Mouse (Mus musculus) limb, embryonic 13.5 days (tissue): ENCODE measurements at regions not wholly inside any gene's neighbourhood (a gene's known extent, or its start where the extent isn't known, plus 50 kb on each side); places are given as distances from the start of the nearest gene placed in this dataset.

ENCODE experiments used
- ATAC-seq: fragments of 200-750 bp; cut with Nextera tagmentation; 2 replicates; pipeline ENCODE4 v1.8.0; 2017; ENCODE audit warnings: low read depth, moderate number of reproducible peaks, moderate TSS enrichment; ENCODE audit not compliant: low FRiP score
- H3K27ac ChIP-seq: fragments of 300-500 bp; sonication (generic); 2 replicates; pipeline ENCODE4 v1.5.1; 2015; ENCODE audit warnings: inconsistent platforms, mild to moderate bottlenecking, moderate library complexity
- H3K27me3 ChIP-seq: fragments of 300-500 bp; sonication (generic); 2 replicates; pipeline ENCODE4 v1.6.1; 2015; ENCODE audit warnings: mild to moderate bottlenecking, inconsistent platforms
- H3K36me3 ChIP-seq: fragments of 300-500 bp; sonication (generic); 2 replicates; pipeline ENCODE4 v1.6.1; 2015; ENCODE audit warnings: inconsistent platforms, mild to moderate bottlenecking, moderate library complexity
- H3K4me1 ChIP-seq: fragments of 300-500 bp; sonication (generic); 2 replicates; pipeline ENCODE4 v1.6.1; 2015; ENCODE audit warnings: inconsistent platforms
- H3K4me2 ChIP-seq: fragments of 300-500 bp; sonication (generic); replicated peaks from 2 replicates; pipeline ENCODE4 v1.6.1; 2015; ENCODE audit warnings: inconsistent platforms, mild to moderate bottlenecking, moderate library complexity
- H3K4me3 ChIP-seq: fragments of 300-500 bp; sonication (generic); 2 replicates; pipeline ENCODE4 v1.5.1; 2015; ENCODE audit warnings: moderate library complexity, mild to moderate bottlenecking, inconsistent platforms
- H3K9ac ChIP-seq: fragments of 300-500 bp; sonication (generic); 2 replicates; pipeline ENCODE4 v1.6.1; 2015; ENCODE audit warnings: mild to moderate bottlenecking, inconsistent platforms
- H3K9me3 ChIP-seq: fragments of 300-500 bp; sonication (generic); 2 replicates; pipeline ENCODE4 v1.6.1; 2016; ENCODE audit warnings: inconsistent platforms
- WGBS: fragments of 180-500 bp; shearing (Covaris S2); methylation state at CpG from one replicate; pipeline ENCODE4 v1.1.7; 2015; 5-methylcytosine and 5-hydroxymethylcytosine counted together

- no peaks in the 10 kb centered on the region for H3K36me3 ChIP-seq
- 41% methylated on average over 6 of the region's 6 CpGs for WGBS
- 0 out of 2 replicates have a peak, but pooled peaks cover 4% of the 10 kb centered on the region for H3K4me1 ChIP-seq
- H3K4me2 ChIP-seq = no peak overlapping the region
- no peak overlapping the region for H3K4me3 ChIP-seq
- H3K9me3 ChIP-seq = no peaks in the 10 kb centered on the region
- no peak overlapping the region for H3K9ac ChIP-seq
- H3K27ac ChIP-seq = no peak overlapping the region
- no peak for ATAC-seq
- H3K27me3 ChIP-seq = no peaks in the 10 kb centered on the region
Measured at GRCm38 (mm10) chr3:148472943-148473444, 517.4 kb downstream of the Adgrl2 start.

DNA sequence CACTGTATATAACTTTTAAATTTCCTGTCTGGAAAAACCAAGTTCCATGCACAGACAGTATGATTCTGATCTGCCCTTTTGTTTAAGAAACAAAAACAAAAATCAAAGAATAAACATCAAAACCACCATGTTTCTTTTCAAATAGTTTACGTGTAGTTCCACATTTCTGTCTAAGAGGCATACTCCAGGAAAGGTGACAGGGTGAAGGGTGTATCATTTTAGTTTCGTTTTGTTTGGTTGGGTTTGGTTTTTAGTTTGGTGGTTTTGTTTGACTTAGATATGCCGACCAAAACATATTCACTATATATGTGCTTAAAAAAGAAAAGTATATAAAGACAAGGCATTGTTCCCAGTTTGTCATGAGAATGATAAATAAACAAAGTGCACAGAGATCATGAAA lies 524.9 kb downstream of the Adgrl2 start:
- no peak for ATAC-seq
- Histone ChIP-seq H3K9me3 (no peaks in the 10 kb centered on the region), H3K4me1 (0 out of 2 replicates have a peak, but pooled peaks cover 4% of the 10 kb centered on the region), H3K4me3 (no peak overlapping the region), H3K27me3 (no peaks in the 10 kb centered on the region), H3K9ac (no peak overlapping the region), H3K4me2 (no peak overlapping the region), H3K36me3 (no peaks in the 10 kb centered on the region), H3K27ac (no peak overlapping the region)
- WGBS = 80% methylated on average over 3 of the region's 3 CpGs

GRCm38 (mm10) chr3:148462791-148463190 lies 527.6 kb downstream of the Adgrl2 start:
- Histone ChIP-seq H3K27ac (no peak overlapping the region), H3K4me1 (no peaks in the 10 kb centered on the region), H3K36me3 (no peaks in the 10 kb centered on the region), H3K4me2 (no peak overlapping the region), H3K9ac (no peak overlapping the region), H3K4me3 (no peak overlapping the region), H3K9me3 (no peaks in the 10 kb centered on the region), H3K27me3 (no peaks in the 10 kb centered on the region)
- no peak for ATAC-seq
- WGBS = 88% methylated on average over 10 of the region's 10 CpGs

DNA sequence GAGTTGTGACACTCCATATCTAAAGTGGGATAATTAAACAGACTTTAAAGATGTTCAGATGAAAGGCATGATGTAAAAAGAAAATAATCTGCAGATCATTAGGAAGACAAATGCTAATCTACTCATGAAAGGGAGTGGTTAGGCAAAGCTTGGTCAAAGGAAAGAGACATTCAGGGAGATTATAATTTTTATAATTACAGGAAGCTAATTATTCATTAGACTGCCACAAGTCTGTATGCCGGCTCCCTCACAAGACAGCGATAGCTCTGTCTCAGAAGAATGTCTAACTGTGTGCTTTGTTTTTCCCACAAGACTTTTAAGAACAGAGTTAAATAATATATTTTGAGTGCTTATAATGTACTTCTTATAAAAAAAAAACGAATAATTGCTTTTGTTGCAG lies 541.5 kb downstream of the Adgrl2 start:
- H3K4me2 ChIP-seq = no peak overlapping the region
- no peak overlapping the region for H3K4me3 ChIP-seq
- no peak overlapping the region for H3K27ac ChIP-seq
- no peaks in the 10 kb centered on the region for H3K27me3 ChIP-seq
- H3K9me3 ChIP-seq = no peaks in the 10 kb centered on the region
- H3K9ac ChIP-seq = no peak overlapping the region
- 66% methylated on average over 3 of the region's 3 CpGs for WGBS
- no peaks in the 10 kb centered on the region for H3K36me3 ChIP-seq
- ATAC-seq = no peak
- no peaks in the 10 kb centered on the region for H3K4me1 ChIP-seq

GRCm38 (mm10) chr3:148448465-148448864 lies 541.9 kb downstream of the Adgrl2 start:
- no peak overlapping the region for H3K9ac ChIP-seq
- H3K27ac ChIP-seq = no peak overlapping the region
- no peak for ATAC-seq
- WGBS = 55% methylated on average over 1 of the region's 1 CpGs
- no peaks in the 10 kb centered on the region for H3K4me1 ChIP-seq
- no peak overlapping the region for H3K4me2 ChIP-seq
- H3K4me3 ChIP-seq = no peak overlapping the region
- no peaks in the 10 kb centered on the region for H3K27me3 ChIP-seq
- no peaks in the 10 kb centered on the region for H3K9me3 ChIP-seq
- H3K36me3 ChIP-seq = no peaks in the 10 kb centered on the region

- ATAC-seq = no peak
- Histone ChIP-seq H3K4me2 (no peak overlapping the region), H3K4me3 (no peak overlapping the region), H3K4me1 (no peaks in the 10 kb centered on the region), H3K9me3 (no peaks in the 10 kb centered on the region), H3K27ac (no peak overlapping the region), H3K27me3 (no peaks in the 10 kb centered on the region), H3K36me3 (no peaks in the 10 kb centered on the region), H3K9ac (no peak overlapping the region)
- 74% methylated on average over 1 of the region's 1 CpGs for WGBS
Measured at GRCm38 (mm10) chr3:148446845-148447244, 543.5 kb downstream of the Adgrl2 start.

DNA sequence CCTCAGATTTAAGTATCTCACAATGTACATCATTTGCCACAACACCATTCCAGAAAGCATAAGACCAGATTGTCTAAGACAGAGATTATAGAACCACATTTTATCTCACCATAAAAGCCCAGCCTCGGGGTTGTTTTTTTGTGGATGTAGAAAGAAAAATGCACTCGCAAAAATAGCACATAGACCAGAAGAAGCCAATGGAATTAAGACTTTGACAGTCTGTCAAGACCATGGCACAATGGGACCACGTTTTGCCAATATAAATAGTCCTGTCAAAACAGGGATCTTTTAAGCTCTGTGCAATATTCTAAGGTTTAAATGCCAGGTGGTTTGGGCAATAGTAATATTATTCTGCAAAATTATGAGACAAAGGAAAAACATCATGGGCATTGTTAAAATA lies 547.3 kb downstream of the Adgrl2 start:
- no peaks in the 10 kb centered on the region for H3K4me1 ChIP-seq
- H3K27me3 ChIP-seq = no peaks in the 10 kb centered on the region
- ATAC-seq = no peak
- no peak overlapping the region for H3K4me2 ChIP-seq
- WGBS = 68% methylated on average over 3 of the region's 3 CpGs
- H3K9ac ChIP-seq = no peak overlapping the region
- H3K27ac ChIP-seq = no peak overlapping the region
- no peaks in the 10 kb centered on the region for H3K36me3 ChIP-seq
- H3K4me3 ChIP-seq = no peak overlapping the region
- no peaks in the 10 kb centered on the region for H3K9me3 ChIP-seq

DNA sequence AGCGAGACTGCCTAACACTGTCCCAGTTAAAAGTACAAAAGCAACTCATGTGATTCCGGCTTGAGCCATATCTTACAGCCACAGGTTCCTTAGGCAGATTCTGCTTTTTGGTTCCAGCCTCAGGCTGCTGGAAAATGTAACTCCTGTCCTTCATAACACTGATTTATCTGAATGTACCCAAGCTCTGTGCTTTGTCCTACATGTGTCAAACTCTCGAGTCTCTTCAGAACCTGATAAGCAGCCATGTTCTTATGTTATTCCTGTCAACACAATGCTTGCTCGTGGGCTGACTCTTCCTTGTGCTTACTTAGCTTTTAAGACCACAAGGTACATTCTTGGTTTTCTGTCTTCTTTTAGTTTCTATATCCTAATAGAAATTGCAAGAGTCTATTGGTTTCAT lies 556.3 kb downstream of the Adgrl2 start:
- Histone ChIP-seq H3K36me3 (no peaks in the 10 kb centered on the region), H3K4me1 (no peaks in the 10 kb centered on the region), H3K4me3 (no peak overlapping the region), H3K27me3 (peaks cover 3% of the 10 kb centered on the region; the same call in 1 of the 2 replicates), H3K27ac (no peak overlapping the region), H3K9me3 (no peaks in the 10 kb centered on the region), H3K4me2 (no peak overlapping the region), H3K9ac (no peak overlapping the region)
- WGBS = 77% methylated on average over 4 of the region's 4 CpGs
- no peak for ATAC-seq

DNA sequence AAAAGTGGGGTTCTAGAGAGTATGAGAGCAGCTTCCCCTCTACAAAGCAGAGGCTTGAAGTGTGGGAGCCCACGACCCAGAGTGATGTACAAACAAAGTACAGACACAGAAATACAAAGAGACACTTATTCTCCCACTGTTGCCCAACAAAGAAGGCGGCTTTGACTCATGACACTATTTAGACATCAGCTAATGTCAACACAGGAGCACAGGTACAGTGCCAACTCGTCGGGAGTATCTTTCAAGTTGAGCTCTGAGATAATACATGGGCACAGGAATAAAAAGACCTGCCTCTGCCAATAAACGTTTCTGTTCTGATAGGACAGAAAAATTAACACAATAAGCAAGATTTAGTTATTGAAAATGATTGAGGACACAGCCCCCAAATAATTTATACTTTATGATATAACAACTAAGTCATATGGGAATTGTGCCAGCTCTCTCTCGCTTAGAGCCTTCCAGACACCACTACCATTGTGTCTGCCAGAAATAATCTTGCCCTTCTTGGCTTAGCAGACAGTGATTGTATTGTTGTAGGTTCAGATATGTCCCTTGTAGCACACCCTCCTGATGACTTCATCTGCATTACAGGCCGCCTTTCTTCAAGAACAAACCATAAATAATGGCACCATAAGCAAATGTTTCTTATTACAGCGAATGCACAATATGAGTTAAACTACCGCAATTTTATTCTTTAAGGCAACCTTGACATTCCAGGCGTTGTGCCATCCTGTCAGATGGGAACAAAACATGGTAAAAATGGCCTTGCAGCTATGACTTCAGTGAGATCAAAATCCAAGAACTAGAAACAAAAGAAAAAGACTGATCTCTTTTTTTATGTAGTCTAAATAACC lies 561.1 kb downstream of the Adgrl2 start:
- Histone ChIP-seq H3K4me1 (peaks cover 8% of the 10 kb centered on the region), H3K9ac (no peak overlapping the region), H3K9me3 (no peaks in the 10 kb centered on the region), H3K4me3 (no peak overlapping the region), H3K4me2 (no peak overlapping the region), H3K27ac (no peak overlapping the region), H3K27me3 (peaks cover 34% of the 10 kb centered on the region), H3K36me3 (no peaks in the 10 kb centered on the region)
- ATAC-seq = no peak
- WGBS = 72% methylated on average over 10 of the region's 10 CpGs

DNA sequence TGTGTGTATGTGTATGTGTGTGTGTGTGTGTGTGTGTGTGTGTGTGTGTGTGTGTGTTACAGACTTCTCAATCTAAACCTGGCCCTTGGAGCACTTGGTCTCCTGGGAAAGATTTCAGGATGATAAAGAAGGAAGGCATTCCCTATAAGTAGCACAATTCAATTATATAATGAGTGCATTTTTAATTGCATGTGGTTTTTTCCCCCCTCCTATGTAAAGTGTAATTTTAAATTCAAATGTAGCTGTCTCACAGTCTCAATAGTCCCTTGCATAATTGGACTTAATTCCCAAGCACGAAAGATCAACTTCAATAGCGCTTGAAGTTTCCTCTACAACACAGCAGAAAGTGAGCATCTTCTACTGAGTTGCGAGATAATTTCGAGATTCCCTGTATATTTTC lies 566.3 kb downstream of the Adgrl2 start:
- Histone ChIP-seq H3K4me3 (no peak overlapping the region), H3K4me1 (peaks cover 8% of the 10 kb centered on the region), H3K9ac (no peak overlapping the region), H3K27me3 (peaks cover 40% of the 10 kb centered on the region), H3K36me3 (no peaks in the 10 kb centered on the region), H3K27ac (no peak overlapping the region), H3K4me2 (no peak overlapping the region), H3K9me3 (no peaks in the 10 kb centered on the region)
- 92% methylated on average over 4 of the region's 4 CpGs for WGBS
- ATAC-seq = no peak

GRCm38 (mm10) chr3:148423383-148423782 lies 567.0 kb downstream of the Adgrl2 start:
- WGBS = 83% methylated on average over 1 of the region's 1 CpGs
- Histone ChIP-seq H3K36me3 (no peaks in the 10 kb centered on the region), H3K27me3 (peaks cover 40% of the 10 kb centered on the region), H3K9me3 (no peaks in the 10 kb centered on the region), H3K9ac (no peak overlapping the region), H3K4me1 (peaks cover 8% of the 10 kb centered on the region), H3K4me2 (no peak overlapping the region), H3K4me3 (no peak overlapping the region), H3K27ac (no peak overlapping the region)
- ATAC-seq = no peak

DNA sequence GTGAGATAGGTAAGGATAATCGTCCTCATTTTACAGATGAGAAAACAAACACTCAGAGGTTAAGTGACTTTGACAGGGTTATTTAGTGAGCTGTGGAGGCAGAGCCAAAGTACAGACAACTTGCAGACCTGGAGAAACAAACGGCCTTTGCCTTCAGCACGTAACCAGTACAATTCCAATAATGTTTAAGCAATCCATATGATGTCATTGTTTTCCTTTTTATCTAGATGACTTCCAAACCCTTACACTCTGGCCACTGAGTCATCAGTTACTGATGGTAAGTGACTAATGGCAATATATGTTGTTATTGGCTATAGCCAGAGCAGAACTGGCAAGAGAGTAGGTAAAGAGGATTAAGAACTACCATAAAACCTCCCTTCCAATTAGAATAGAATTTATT lies 567.6 kb downstream of the Adgrl2 start:
- H3K27ac ChIP-seq = no peak overlapping the region
- peaks cover 40% of the 10 kb centered on the region for H3K27me3 ChIP-seq
- no peak for ATAC-seq
- no peak overlapping the region for H3K9ac ChIP-seq
- whole genome bisulfite sequencing = 34% methylated on average over 3 of the region's 3 CpGs
- no peak overlapping the region for H3K4me2 ChIP-seq
- H3K9me3 ChIP-seq = no peaks in the 10 kb centered on the region
- no peaks in the 10 kb centered on the region for H3K36me3 ChIP-seq
- H3K4me3 ChIP-seq = no peak overlapping the region
- peaks cover 13% of the 10 kb centered on the region for H3K4me1 ChIP-seq

DNA sequence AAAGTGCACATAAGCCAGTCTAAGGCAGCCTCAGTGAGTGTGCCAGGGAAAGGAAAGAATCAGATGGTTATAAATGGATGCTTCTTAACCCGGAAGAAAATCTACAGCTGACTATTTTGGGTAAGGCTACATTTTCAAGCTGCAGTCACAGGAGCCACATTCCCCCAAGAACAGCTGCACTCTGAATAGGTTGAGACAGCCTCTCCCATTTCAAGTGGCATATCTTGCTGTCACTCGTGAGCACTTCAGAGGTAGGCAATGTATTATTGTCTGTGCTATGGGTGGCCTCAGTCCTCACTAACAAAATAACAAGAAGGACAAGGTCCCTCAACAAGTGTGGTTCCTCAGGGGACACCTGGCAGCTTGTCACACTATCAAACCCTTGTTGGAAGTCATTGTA lies 568.1 kb downstream of the Adgrl2 start:
- peaks cover 37% of the 10 kb centered on the region for H3K27me3 ChIP-seq
- H3K4me3 ChIP-seq = no peak overlapping the region
- H3K4me1 ChIP-seq = peaks cover 16% of the 10 kb centered on the region
- no peaks in the 10 kb centered on the region for H3K9me3 ChIP-seq
- no peak for ATAC-seq
- no peak overlapping the region for H3K27ac ChIP-seq
- no peaks in the 10 kb centered on the region for H3K36me3 ChIP-seq
- H3K9ac ChIP-seq = no peak overlapping the region
- no peak overlapping the region for H3K4me2 ChIP-seq
- WGBS = 63% methylated on average over 2 of the region's 2 CpGs
